Mouse (Mus musculus): ENCODE data around the gene 1190005I06Rik. TPM values are rescaled to one million over a fixed set of nuclear protein-coding genes. Genes with fewer than 3 reads are reported as not detected.
A peak's percentile ranks its signal among the peaks of the same experiment; 100 is the strongest.

Gene 1190005I06Rik
- total RNA-seq (2021): 10 to 100 TPM; 10.1 to 15.6 TPM
- long read RNA-seq, experiment 1, transcript 1190005I06Rik-201 (4 exons, 844 nt): major isoform, 22 of 22 reads
- long read RNA-seq, experiment 1, partial matches to known transcripts: 0 of 22 reads
- long read RNA-seq, experiment 1, other reads (novel, unspliced or antisense): 0 of 22 reads
- long read RNA-seq, experiment 2, transcript 1190005I06Rik-201 (4 exons, 844 nt): major isoform, 8 of 10 reads
- long read RNA-seq, experiment 2, partial matches to known transcripts: 0 of 10 reads
- long read RNA-seq, experiment 2, other reads (novel, unspliced or antisense): 1 of 10 reads

- DNase-seq (ENCODE audit: low spot score in 2 of 2): no peak
Observed at GRCm38 (mm10) chr8:120647532-120647931, at the start of gene 1190005I06Rik. Gene 1190005I06Rik, minus strand, starts transcription at chr8:120647632.

GRCm38 (mm10) chr8:120696401-120697153, 49.1 kb upstream of the 1190005I06Rik start:
- DNase-seq (ENCODE audit: low spot score in 2 of 2): no peak

- DNase-seq (ENCODE audit: low spot score in 2 of 2): no peak
Observed at GRCm38 (mm10) chr8:120693861-120694493, 46.5 kb upstream of the 1190005I06Rik start.

- DNase-seq (ENCODE audit: low spot score in 2 of 2): no peak
Observed at GRCm38 (mm10) chr8:120692934-120693333, 45.5 kb upstream of the 1190005I06Rik start.

GRCm38 (mm10) chr8:120688511-120688910, 41.1 kb upstream of the 1190005I06Rik start:
- no peak for DNase-seq (ENCODE audit: low spot score in 2 of 2)

- no peak for DNase-seq (ENCODE audit: low spot score in 2 of 2)
Observed at GRCm38 (mm10) chr8:120687786-120688185, 40.4 kb upstream of the 1190005I06Rik start.

GRCm38 (mm10) chr8:120686576-120686975, 39.1 kb upstream of the 1190005I06Rik start:
- DNase-seq (ENCODE audit: low spot score in 2 of 2): no peak

GRCm38 (mm10) chr8:120686051-120686450, 38.6 kb upstream of the 1190005I06Rik start:
- DNase-seq (ENCODE audit: low spot score in 2 of 2): no peak

GRCm38 (mm10) chr8:120685591-120685990, 38.2 kb upstream of the 1190005I06Rik start:
- no peak for DNase-seq (ENCODE audit: low spot score in 2 of 2)

- DNase-seq (ENCODE audit: low spot score in 2 of 2): no peak
Observed at GRCm38 (mm10) chr8:120685097-120685496, 37.7 kb upstream of the 1190005I06Rik start.

- DNase-seq (ENCODE audit: low spot score in 2 of 2): no peak
Observed at GRCm38 (mm10) chr8:120684082-120684481, 36.6 kb upstream of the 1190005I06Rik start.

- peak in 1 of 2 experiments; percentile 31 for DNase-seq (ENCODE audit: low spot score in 2 of 2)
Observed at GRCm38 (mm10) chr8:120683602-120684001, 36.2 kb upstream of the 1190005I06Rik start.

GRCm38 (mm10) chr8:120681113-120681512, 33.7 kb upstream of the 1190005I06Rik start:
- DNase-seq (ENCODE audit: low spot score in 2 of 2): no peak

- DNase-seq (ENCODE audit: low spot score in 2 of 2): peak in 1 of 2 experiments; percentile 37
Observed at GRCm38 (mm10) chr8:120680405-120680804, 33.0 kb upstream of the 1190005I06Rik start.

- no peak for DNase-seq (ENCODE audit: low spot score in 2 of 2)
Observed at GRCm38 (mm10) chr8:120679629-120680387, 32.4 kb upstream of the 1190005I06Rik start.

- DNase-seq (ENCODE audit: low spot score in 2 of 2): peak; percentile 83 to 87
Observed at GRCm38 (mm10) chr8:120678447-120678846, 31.0 kb upstream of the 1190005I06Rik start.

- DNase-seq (ENCODE audit: low spot score in 2 of 2): no peak
Observed at GRCm38 (mm10) chr8:120675718-120676117, 28.3 kb upstream of the 1190005I06Rik start.

- DNase-seq (ENCODE audit: low spot score in 2 of 2): no peak
Observed at GRCm38 (mm10) chr8:120673298-120673697, 25.9 kb upstream of the 1190005I06Rik start.

GRCm38 (mm10) chr8:120672626-120673229, 25.3 kb upstream of the 1190005I06Rik start:
- no peak for DNase-seq (ENCODE audit: low spot score in 2 of 2)

GRCm38 (mm10) chr8:120671775-120672174, 24.3 kb upstream of the 1190005I06Rik start:
- DNase-seq (ENCODE audit: low spot score in 2 of 2): no peak

All from left cerebral cortex, adult 18-20 months (tissue).